Mouse (Mus musculus): Measurements from ENCODE around the gene 6030498E09Rik. TPM values are rescaled to one million over a fixed set of nuclear protein-coding genes. Genes with fewer than 3 reads are reported as not detected.

Gene 6030498E09Rik
- not detected for total RNA-seq (2023)

DNA sequence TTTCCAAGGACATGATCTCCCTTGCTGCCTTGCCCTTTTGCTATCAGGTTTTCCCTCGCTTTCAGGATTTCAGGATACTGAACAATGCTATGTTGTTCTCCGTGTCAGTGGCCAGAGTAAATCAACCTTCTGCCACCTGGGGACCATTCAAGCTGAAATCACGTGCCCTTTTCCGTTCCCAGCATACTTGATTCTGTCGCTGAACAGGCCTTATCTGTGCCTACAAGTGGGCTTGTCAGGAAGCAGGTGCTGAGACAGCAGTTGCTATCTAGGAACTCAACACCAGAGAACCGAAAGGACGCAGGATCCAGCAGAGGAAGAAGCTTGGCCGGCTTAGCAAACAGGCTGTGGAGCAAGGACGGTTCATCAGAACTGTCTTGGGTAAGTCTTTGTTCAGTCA lies at the start of gene 6030498E09Rik:
Gene 6030498E09Rik, plus strand, starts transcription at position 194 of the 400 bp plus-strand sequence.

Other genes starting within 250 kb of the 6030498E09Rik start
- gene Cul4b, start 196.5 kb upstream of the 6030498E09Rik start, total RNA-seq (2023): 10 to 100 TPM; 36.7 to 41.7 TPM
- 10 to 100 TPM; 60.2 to 78.0 TPM for gene Mcts1, start 172.1 kb upstream of the 6030498E09Rik start, total RNA-seq (2023)
- 10 to 100 TPM; 14.6 to 17.3 TPM for gene C1galt1c1, start 137.6 kb upstream of the 6030498E09Rik start, total RNA-seq (2023)

All from B cell, adult 67 days (primary cell).